Mouse (Mus musculus) myocyte (in vitro differentiated cells): ENCODE results near the gene Ugt1a8. TPM values are rescaled to one million over a fixed set of nuclear protein-coding genes. Genes with fewer than 3 reads are reported as not detected.

Experiments
- H3K27me3 ChIP-seq: one replicate; pipeline ENCODE4 v1.6.1; 2011; ENCODE audit not compliant: control insufficient read depth, insufficient read depth, insufficient read length
- H3K36me3 ChIP-seq: one replicate; pipeline ENCODE4 v1.6.1; 2011; ENCODE audit not compliant: control insufficient read depth, insufficient read depth
- H3K4me2 ChIP-seq: one replicate; pipeline ENCODE4 v1.6.1; 2011; ENCODE audit warnings: low read depth, control low read depth
- H3K4me3 ChIP-seq: one replicate; pipeline ENCODE4 v1.5.1; 2011; ENCODE audit warnings: mild to moderate bottlenecking, control low read depth, moderate library complexity
- H3K79me2 ChIP-seq: one replicate; pipeline ENCODE4 v1.6.1; 2011; ENCODE audit not compliant: control insufficient read depth, insufficient read depth
- H3ac ChIP-seq: one replicate; pipeline ENCODE4 v1.6.1; 2011; ENCODE audit not compliant: control insufficient read depth, insufficient read length
- CEBPB ChIP-seq: IDR thresholded peaks from 2 replicates; pipeline ENCODE4 v1.6.1; 2011; ENCODE audit warnings: mild to moderate bottlenecking, moderate library complexity; ENCODE audit not compliant: poor library complexity, insufficient read depth, severe bottlenecking
- E2F4 ChIP-seq: IDR thresholded peaks from one replicate; pipeline ENCODE4 v1.6.1; 2011; ENCODE audit warnings: mild to moderate bottlenecking, control low read depth, moderate library complexity; ENCODE audit not compliant: insufficient read depth
- MAX ChIP-seq: IDR thresholded peaks from one replicate; pipeline ENCODE4 v1.6.1; 2011; ENCODE audit warnings: low read depth, mild to moderate bottlenecking, control low read depth
- MYOD1 ChIP-seq, 3 experiments: IDR thresholded peaks; one replicate each; pipeline ENCODE4 v1.6.1; 2011; ENCODE audit warnings: control low read depth in 2 of 3, low read depth in 2 of 3, mild to moderate bottlenecking in 2 of 3, moderate library complexity in 1 of 3; ENCODE audit not compliant: insufficient read length in 2 of 3, control insufficient read depth in 1 of 3
- MYOG ChIP-seq, 3 experiments: IDR thresholded peaks; one replicate each; pipeline ENCODE4 v1.6.1; 2011; ENCODE audit warnings: control low read depth in 2 of 3, low read depth in 2 of 3, mild to moderate bottlenecking in 2 of 3; ENCODE audit not compliant: insufficient read length in 2 of 3, control insufficient read depth in 1 of 3, insufficient read depth in 1 of 3
- POLR2A ChIP-seq: IDR thresholded peaks from one replicate; pipeline ENCODE4 v1.6.1; 2011; ENCODE audit warnings: low read depth, mild to moderate bottlenecking, control low read depth, moderate library complexity; ENCODE audit not compliant: insufficient read length
- POLR2AphosphoS2 ChIP-seq: IDR thresholded peaks from one replicate; pipeline ENCODE4 v1.6.1; 2011; ENCODE audit warnings: low read depth, control low read depth; ENCODE audit not compliant: insufficient read length
- REST ChIP-seq: IDR thresholded peaks from one replicate; pipeline ENCODE4 v1.6.1; 2011; ENCODE audit warnings: mild to moderate bottlenecking, control low read depth, moderate library complexity; ENCODE audit not compliant: insufficient read depth, insufficient read length
- SRF ChIP-seq: IDR thresholded peaks from one replicate; pipeline ENCODE4 v1.6.1; 2011; ENCODE audit warnings: low read depth; ENCODE audit not compliant: control insufficient read depth, insufficient read length
- TCF12 ChIP-seq: IDR thresholded peaks from one replicate; pipeline ENCODE4 v1.6.1; 2011; ENCODE audit warnings: mild to moderate bottlenecking, control low read depth; ENCODE audit not compliant: poor library complexity, insufficient read depth, severe bottlenecking
- TCF3 ChIP-seq: IDR thresholded peaks from one replicate; pipeline ENCODE4 v1.6.1; 2011; ENCODE audit warnings: low read depth, control low read depth; ENCODE audit not compliant: insufficient read length
- USF1 ChIP-seq: IDR thresholded peaks from one replicate; pipeline ENCODE4 v1.6.1; 2011; ENCODE audit warnings: low read depth, mild to moderate bottlenecking, control low read depth, moderate library complexity
- polyA plus RNA-seq: library from polyadenylated mRNA; unstranded; fragments of >200 nt; fragmentation: generic; extraction: Trizol; gene quantifications from one replicate; pipeline ENCODE4 v1.2.1, GENCODE M21; 2012; ENCODE audit warnings: missing spikeins

Ugt1a8 gene
- polyA plus RNA-seq, 1 experiment = not detected

GRCm38 (mm10) chr1:88215466-88216380 is 128.1 kb downstream of the Ugt1a8 start:
- no peak overlapping the region for H3K4me2 ChIP-seq
- TF ChIP-seq USF1 (no peak), TCF3 (no peak), CEBPB (no peak), MAX (no peak), MYOD1 (IDR thresholded peaks at IDR 0.05; ENCODE audit: control insufficient read depth in 1 of 3, insufficient read length in 2 of 3, low read depth in 2 of 3) (no peak), POLR2A (no peak), TCF12 (no peak)
- H3K27me3 ChIP-seq = no peaks in the 10 kb centered on the region
- no peaks in the 10 kb centered on the region for H3K79me2 ChIP-seq
- no peak overlapping the region for H3K4me3 ChIP-seq
- no peaks in the 10 kb centered on the region for H3K36me3 ChIP-seq
- no peak overlapping the region for H3ac ChIP-seq

DNA sequence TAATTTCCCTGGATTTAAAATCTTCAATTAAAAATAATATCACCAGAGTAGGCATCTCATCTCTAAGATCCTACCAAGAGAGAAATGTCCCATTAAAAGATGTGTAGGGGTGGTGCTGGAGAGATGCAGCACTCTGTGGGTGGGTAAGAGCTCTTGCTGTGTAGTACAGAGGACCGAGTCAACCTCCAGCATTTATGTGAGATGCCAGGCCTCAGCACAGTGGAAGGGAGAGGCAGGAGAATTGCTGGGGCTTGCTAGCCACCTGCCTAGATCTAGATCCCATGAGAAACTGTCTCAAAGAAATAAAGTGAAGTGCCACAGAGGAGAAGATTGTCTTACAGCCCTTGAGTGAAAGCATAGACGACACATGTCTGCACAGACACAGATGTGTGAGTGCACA is 128.9 kb downstream of the Ugt1a8 start:
- H3K4me3 ChIP-seq = no peak overlapping the region
- H3K4me2 ChIP-seq = no peak overlapping the region
- H3K79me2 ChIP-seq = no peaks in the 10 kb centered on the region
- TF ChIP-seq POLR2AphosphoS2 (no peak), MYOG (IDR thresholded peaks at IDR 0.05; ENCODE audit: control insufficient read depth in 1 of 3, insufficient read depth in 1 of 3, insufficient read length in 2 of 3, low read depth in 2 of 3) (no peak), USF1 (no peak), CEBPB (no peak), REST (no peak)
- no peaks in the 10 kb centered on the region for H3K36me3 ChIP-seq
- H3ac ChIP-seq = no peak overlapping the region
- no peaks in the 10 kb centered on the region for H3K27me3 ChIP-seq

DNA sequence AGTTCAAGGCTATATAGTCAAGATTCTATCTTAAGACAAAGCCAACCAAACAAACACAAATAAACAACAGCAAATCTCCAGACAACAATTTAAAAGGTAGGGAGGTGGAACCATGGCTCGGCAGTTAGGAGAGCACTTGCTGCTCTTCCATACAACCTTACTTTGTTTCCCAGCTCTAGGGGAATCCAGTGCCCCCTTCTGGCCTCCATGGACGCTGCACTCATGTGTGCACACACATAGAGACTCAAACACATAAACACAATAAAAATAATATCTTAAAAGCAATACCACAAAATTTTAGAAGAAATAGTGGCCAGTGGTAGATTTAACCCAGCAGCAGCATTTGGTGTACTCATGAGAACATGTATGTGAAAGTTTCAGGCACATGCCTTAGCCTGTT is 129.5 kb downstream of the Ugt1a8 start:
- H3K4me2 ChIP-seq = no peak overlapping the region
- H3K79me2 ChIP-seq = no peaks in the 10 kb centered on the region
- no peaks in the 10 kb centered on the region for H3K27me3 ChIP-seq
- no peak overlapping the region for H3ac ChIP-seq
- TF ChIP-seq CEBPB = no peak
- TF ChIP-seq POLR2A = no peak
- no peak for TF ChIP-seq REST
- TF ChIP-seq TCF3 = no peak
- no peak for TF ChIP-seq E2F4
- TF ChIP-seq MAX = no peak
- TF ChIP-seq USF1 = no peak
- TF ChIP-seq SRF = no peak
- no peak for TF ChIP-seq POLR2AphosphoS2
- H3K36me3 ChIP-seq = no peaks in the 10 kb centered on the region
- no peak overlapping the region for H3K4me3 ChIP-seq

DNA sequence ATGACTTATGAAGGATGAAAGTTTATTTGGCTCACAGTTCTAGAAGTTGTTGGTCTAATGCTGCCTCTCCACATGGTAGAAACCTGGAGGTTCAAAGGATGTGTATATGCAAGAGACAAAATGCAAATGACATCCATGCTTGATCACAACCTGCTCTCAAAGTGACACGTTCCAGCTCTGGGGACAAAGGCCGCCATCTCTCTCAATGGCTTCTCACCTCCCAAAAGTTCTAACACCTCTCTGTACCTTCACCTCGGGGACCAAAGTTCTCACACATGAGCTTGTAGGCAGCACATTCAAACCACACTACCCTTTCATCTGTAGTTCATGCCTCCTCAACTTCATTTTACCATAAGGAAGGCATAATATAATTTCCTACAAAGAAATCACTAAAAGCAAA is 130.0 kb downstream of the Ugt1a8 start:
- TF ChIP-seq POLR2AphosphoS2 = no peak
- no peak for TF ChIP-seq POLR2A
- no peak for TF ChIP-seq SRF
- TF ChIP-seq USF1 = no peak
- TF ChIP-seq MYOD1 (IDR thresholded peaks at IDR 0.05; ENCODE audit: control insufficient read depth in 1 of 3, insufficient read length in 2 of 3, low read depth in 2 of 3) = no peak
- no peak for TF ChIP-seq MAX
- TF ChIP-seq REST = no peak
- no peak for TF ChIP-seq MYOG (IDR thresholded peaks at IDR 0.05; ENCODE audit: control insufficient read depth in 1 of 3, insufficient read depth in 1 of 3, insufficient read length in 2 of 3, low read depth in 2 of 3)
- no peak for TF ChIP-seq CEBPB
- no peak for TF ChIP-seq TCF3
- TF ChIP-seq TCF12 = no peak
- no peaks in the 10 kb centered on the region for H3K27me3 ChIP-seq
- no peak overlapping the region for H3ac ChIP-seq
- no peaks in the 10 kb centered on the region for H3K79me2 ChIP-seq
- H3K4me2 ChIP-seq = no peak overlapping the region
- H3K36me3 ChIP-seq = no peaks in the 10 kb centered on the region
- no peak overlapping the region for H3K4me3 ChIP-seq

GRCm38 (mm10) chr1:88218051-88218450 is 130.4 kb downstream of the Ugt1a8 start:
- Histone ChIP-seq H3K4me3 (no peak overlapping the region), H3K36me3 (no peaks in the 10 kb centered on the region), H3K79me2 (no peaks in the 10 kb centered on the region), H3ac (no peak overlapping the region), H3K27me3 (no peaks in the 10 kb centered on the region), H3K4me2 (no peak overlapping the region)
- TF ChIP-seq POLR2AphosphoS2 (no peak), TCF3 (no peak), REST (no peak), USF1 (no peak), MAX (no peak), SRF (no peak), MYOG (IDR thresholded peaks at IDR 0.05; ENCODE audit: control insufficient read depth in 1 of 3, insufficient read depth in 1 of 3, insufficient read length in 2 of 3, low read depth in 2 of 3) (no peak), TCF12 (no peak), CEBPB (no peak), E2F4 (no peak), POLR2A (no peak), MYOD1 (IDR thresholded peaks at IDR 0.05; ENCODE audit: control insufficient read depth in 1 of 3, insufficient read length in 2 of 3, low read depth in 2 of 3) (no peak)
